Mouse (Mus musculus) megakaryocyte, embryonic 14.5 days (primary cell): ENCODE results near the gene Xcr1. TPM values are rescaled to one million over a fixed set of nuclear protein-coding genes. Genes with fewer than 3 reads are reported as not detected.

Experiments used
- H3K27me3 ChIP-seq: replicated peaks from 2 replicates; pipeline ENCODE3; 2012; ENCODE audit warnings: inconsistent platforms
- H3K36me3 ChIP-seq: replicated peaks from 2 replicates; pipeline ENCODE3; 2012; ENCODE audit warnings: low read length, inconsistent platforms, mixed read lengths
- H3K4me1 ChIP-seq: 2 replicates; pipeline ENCODE4 v1.6.1; 2012; ENCODE audit warnings: inconsistent platforms
- H3K4me3 ChIP-seq: replicated peaks from 2 replicates; pipeline ENCODE3; 2012; ENCODE audit warnings: moderate library complexity, mild to moderate bottlenecking, inconsistent platforms
- H3K9me3 ChIP-seq: 2 replicates; pipeline ENCODE4 v1.6.1; 2012; ENCODE audit warnings: inconsistent platforms
- FLI1 ChIP-seq: IDR thresholded peaks from 2 replicates; pipeline ENCODE4 v1.6.1; 2012; ENCODE audit warnings: low read length, inconsistent platforms, mixed read lengths
- GATA1 ChIP-seq: IDR thresholded peaks from 3 replicates; pipeline ENCODE4 v1.6.1; 2012; ENCODE audit warnings: mixed read lengths, low read length, inconsistent platforms, borderline replicate concordance
- polyA plus RNA-seq: library from polyadenylated mRNA; stranded (reverse); fragments of >175 nt; gene quantifications from 2 replicates; pipeline ENCODE4 v1.2.3, GENCODE M21; 2012; ENCODE audit warnings: low replicate concordance; ENCODE audit not compliant: insufficient read depth

Gene Xcr1
- polyA plus RNA-seq, 1 experiment = not detected

GRCm38 (mm10) chr9:123851062-123851712 lies 10.6 kb downstream of the Xcr1 start:
- Histone ChIP-seq H3K4me1 (peaks cover 71% of the 10 kb centered on the region), H3K4me3 (peak overlapping the region; percentile 96), H3K9me3 (no peaks in the 10 kb centered on the region), H3K36me3 (peaks cover 28% of the 10 kb centered on the region), H3K27me3 (no peaks in the 10 kb centered on the region)
- TF ChIP-seq GATA1 = no peak
- TF ChIP-seq FLI1 = no peak

- peaks cover 31% of the 10 kb centered on the region for H3K36me3 ChIP-seq
- H3K4me3 ChIP-seq = peak overlapping the region; percentile 96
- H3K9me3 ChIP-seq = no peaks in the 10 kb centered on the region
- no peaks in the 10 kb centered on the region for H3K27me3 ChIP-seq
- peaks cover 71% of the 10 kb centered on the region for H3K4me1 ChIP-seq
- TF ChIP-seq GATA1 (no peak), FLI1 (no peak)
Observed at GRCm38 (mm10) chr9:123850705-123851061, 11.1 kb downstream of the Xcr1 start.

GRCm38 (mm10) chr9:123849976-123850695 lies 11.7 kb downstream of the Xcr1 start:
- Histone ChIP-seq H3K4me3 (peak overlapping the region; percentile 96), H3K27me3 (no peaks in the 10 kb centered on the region), H3K4me1 (peaks cover 71% of the 10 kb centered on the region), H3K36me3 (peaks cover 31% of the 10 kb centered on the region), H3K9me3 (no peaks in the 10 kb centered on the region)
- TF ChIP-seq GATA1 = no peak

GRCm38 (mm10) chr9:123846490-123846889 lies 15.3 kb downstream of the Xcr1 start:
- TF ChIP-seq GATA1 (no peak), FLI1 (no peak)
- Histone ChIP-seq H3K36me3 (peaks cover 60% of the 10 kb centered on the region), H3K4me1 (peaks cover 82% of the 10 kb centered on the region)

GRCm38 (mm10) chr9:123845120-123845519 lies 16.7 kb downstream of the Xcr1 start:
- Histone ChIP-seq H3K9me3 (no peaks in the 10 kb centered on the region), H3K4me1 (peaks cover 83% of the 10 kb centered on the region), H3K27me3 (no peaks in the 10 kb centered on the region), H3K36me3 (peaks cover 73% of the 10 kb centered on the region), H3K4me3 (peak overlapping the region; percentile 86)
- no peak for TF ChIP-seq GATA1
- TF ChIP-seq FLI1 = no peak

More at GRCm38 (mm10) chr9:123846490-123846889, 15.3 kb downstream of the Xcr1 start:
- no peaks in the 10 kb centered on the region for H3K27me3 ChIP-seq
- H3K9me3 ChIP-seq = no peaks in the 10 kb centered on the region
- H3K4me3 ChIP-seq = no peak overlapping the region

GRCm38 (mm10) chr9:123844468-123844867 lies 17.4 kb downstream of the Xcr1 start:
- Histone ChIP-seq H3K4me3 (peak overlapping the region; percentile 86), H3K36me3 (peaks cover 77% of the 10 kb centered on the region), H3K27me3 (no peaks in the 10 kb centered on the region), H3K4me1 (peaks cover 76% of the 10 kb centered on the region), H3K9me3 (no peaks in the 10 kb centered on the region)
- TF ChIP-seq FLI1 (no peak), GATA1 (no peak)

GRCm38 (mm10) chr9:123840243-123840642 lies 21.6 kb downstream of the Xcr1 start:
- no peaks in the 10 kb centered on the region for H3K9me3 ChIP-seq
- H3K4me1 ChIP-seq = peaks cover 40% of the 10 kb centered on the region
- no peak overlapping the region for H3K4me3 ChIP-seq
- peaks cover 91% of the 10 kb centered on the region for H3K36me3 ChIP-seq
- no peaks in the 10 kb centered on the region for H3K27me3 ChIP-seq
- TF ChIP-seq FLI1 = no peak
- TF ChIP-seq GATA1 = no peak

- no peaks in the 10 kb centered on the region for H3K27me3 ChIP-seq
- peaks cover 97% of the 10 kb centered on the region for H3K36me3 ChIP-seq
- TF ChIP-seq GATA1 = no peak
- no peak for TF ChIP-seq FLI1
- H3K4me3 ChIP-seq = no peak overlapping the region
- peaks cover 6% of the 10 kb centered on the region; the same call in 1 of the 2 replicates for H3K4me1 ChIP-seq
- no peaks in the 10 kb centered on the region for H3K9me3 ChIP-seq
Observed at GRCm38 (mm10) chr9:123835851-123836250, 26.0 kb downstream of the Xcr1 start.

- H3K4me3 ChIP-seq = no peak overlapping the region
- no peak for TF ChIP-seq FLI1
- no peak for TF ChIP-seq GATA1
- H3K9me3 ChIP-seq = no peaks in the 10 kb centered on the region
- peaks cover 46% of the 10 kb centered on the region for H3K4me1 ChIP-seq
- no peaks in the 10 kb centered on the region for H3K27me3 ChIP-seq
- H3K36me3 ChIP-seq = peaks cover 97% of the 10 kb centered on the region
Observed at GRCm38 (mm10) chr9:123828916-123829315, 32.9 kb downstream of the Xcr1 start.

GRCm38 (mm10) chr9:123826631-123827030 lies 35.2 kb downstream of the Xcr1 start:
- Histone ChIP-seq H3K27me3 (no peaks in the 10 kb centered on the region), H3K4me1 (peaks cover 46% of the 10 kb centered on the region), H3K36me3 (peaks cover 100% of the 10 kb centered on the region), H3K4me3 (no peak overlapping the region), H3K9me3 (no peaks in the 10 kb centered on the region)
- TF ChIP-seq FLI1 (no peak), GATA1 (no peak)

GRCm38 (mm10) chr9:123818601-123819000 lies 43.2 kb downstream of the Xcr1 start:
- TF ChIP-seq FLI1 = no peak
- TF ChIP-seq GATA1 = no peak
- Histone ChIP-seq H3K27me3 (peaks cover 2% of the 10 kb centered on the region), H3K9me3 (no peaks in the 10 kb centered on the region), H3K4me3 (no peak overlapping the region), H3K36me3 (peaks cover 100% of the 10 kb centered on the region), H3K4me1 (peaks cover 5% of the 10 kb centered on the region; the same call in 1 of the 2 replicates)
